Mouse (Mus musculus): ENCODE results near the gene Evl. TPM values are rescaled to one million over a fixed set of nuclear protein-coding genes. Genes with fewer than 3 reads are reported as not detected.

The Evl gene
- polyA plus RNA-seq, 1 experiment from 2014 or later: 80.0 TPM

- H3K9ac ChIP-seq (ENCODE audit: low read length): no peak overlapping the region
Measured at GRCm38 (mm10) chr12:108682240-108683023, 127.9 kb downstream of the Evl start.

GRCm38 (mm10) chr12:108686463-108686862 lies 131.9 kb downstream of the Evl start:
- H3K9ac ChIP-seq (ENCODE audit: low read length): no peak overlapping the region
- H3K4me1 ChIP-seq (ENCODE audit: control insufficient read depth, insufficient read depth, low read length): no peaks in the 10 kb centered on the region
- DNase-seq (ENCODE audit: low spot score) (no peak), ATAC-seq (ENCODE audit: insufficient number of reproducible peaks, low FRiP score, low TSS enrichment, low read depth) (no peak)
- H3K4me3 ChIP-seq (ENCODE audit: low read depth, low read length): no peak overlapping the region
- no peak overlapping the region for H3K4me2 ChIP-seq (ENCODE audit: low read depth, severe bottlenecking)
- H3K27ac ChIP-seq (replicated peaks; ENCODE audit: low read depth, low read length): no peak overlapping the region
- H3K27me3 ChIP-seq (ENCODE audit: control insufficient read depth, insufficient read depth, low read length): no peaks in the 10 kb centered on the region
- 80% methylated on average over 6 of the region's 6 CpGs for WGBS
- H3K9me3 ChIP-seq (ENCODE audit: control insufficient read depth, low read length): no peaks in the 10 kb centered on the region
- peaks cover 16% of the 10 kb centered on the region for H3K36me3 ChIP-seq (ENCODE audit: control insufficient read depth, insufficient read depth, low read length)

More at GRCm38 (mm10) chr12:108682240-108683023, 127.9 kb downstream of the Evl start:
- H3K27me3 ChIP-seq (ENCODE audit: control insufficient read depth, insufficient read depth, low read length): no peaks in the 10 kb centered on the region
- no peak overlapping the region for H3K4me2 ChIP-seq (ENCODE audit: low read depth, severe bottlenecking)
- H3K4me3 ChIP-seq (ENCODE audit: low read depth, low read length): no peak overlapping the region
- ATAC-seq (ENCODE audit: insufficient number of reproducible peaks, low FRiP score, low TSS enrichment, low read depth) (no peak), DNase-seq (ENCODE audit: low spot score) (no peak)
- no peaks in the 10 kb centered on the region for H3K9me3 ChIP-seq (ENCODE audit: control insufficient read depth, low read length)
- H3K27ac ChIP-seq (replicated peaks; ENCODE audit: low read depth, low read length): no peak overlapping the region
- no peaks in the 10 kb centered on the region for H3K4me1 ChIP-seq (ENCODE audit: control insufficient read depth, insufficient read depth, low read length)
- WGBS: 90% methylated on average over 13 of the region's 13 CpGs
- peaks cover 22% of the 10 kb centered on the region for H3K36me3 ChIP-seq (ENCODE audit: control insufficient read depth, insufficient read depth, low read length)

GRCm38 (mm10) chr12:108686926-108687325 lies 132.4 kb downstream of the Evl start:
- ATAC-seq (ENCODE audit: insufficient number of reproducible peaks, low FRiP score, low TSS enrichment, low read depth): no peak
- H3K27ac ChIP-seq (replicated peaks; ENCODE audit: low read depth, low read length): no peak overlapping the region
- H3K27me3 ChIP-seq (ENCODE audit: control insufficient read depth, insufficient read depth, low read length): no peaks in the 10 kb centered on the region
- H3K9ac ChIP-seq (ENCODE audit: low read length): no peak overlapping the region
- H3K9me3 ChIP-seq (ENCODE audit: control insufficient read depth, low read length): no peaks in the 10 kb centered on the region
- H3K4me1 ChIP-seq (ENCODE audit: control insufficient read depth, insufficient read depth, low read length): no peaks in the 10 kb centered on the region
- DNase-seq (ENCODE audit: low spot score): no peak
- peaks cover 13% of the 10 kb centered on the region for H3K36me3 ChIP-seq (ENCODE audit: control insufficient read depth, insufficient read depth, low read length)
- H3K4me3 ChIP-seq (ENCODE audit: low read depth, low read length): no peak overlapping the region
- 82% methylated on average over 6 of the region's 6 CpGs for WGBS
- H3K4me2 ChIP-seq (ENCODE audit: low read depth, severe bottlenecking): no peak overlapping the region

- 90% methylated on average over 9 of the region's 9 CpGs for WGBS
- H3K9ac ChIP-seq (ENCODE audit: low read length): no peak overlapping the region
- no peaks in the 10 kb centered on the region for H3K4me1 ChIP-seq (ENCODE audit: control insufficient read depth, insufficient read depth, low read length)
- no peak overlapping the region for H3K4me3 ChIP-seq (ENCODE audit: low read depth, low read length)
- no peak overlapping the region for H3K27ac ChIP-seq (replicated peaks; ENCODE audit: low read depth, low read length)
- H3K9me3 ChIP-seq (ENCODE audit: control insufficient read depth, low read length): no peaks in the 10 kb centered on the region
- H3K4me2 ChIP-seq (ENCODE audit: low read depth, severe bottlenecking): no peak overlapping the region
- H3K27me3 ChIP-seq (ENCODE audit: control insufficient read depth, insufficient read depth, low read length): no peaks in the 10 kb centered on the region
- H3K36me3 ChIP-seq (ENCODE audit: control insufficient read depth, insufficient read depth, low read length): peaks cover 9% of the 10 kb centered on the region; the same call in 1 of the 2 replicates
- ATAC-seq (ENCODE audit: insufficient number of reproducible peaks, low FRiP score, low TSS enrichment, low read depth) (no peak), DNase-seq (ENCODE audit: low spot score) (no peak)
Measured at GRCm38 (mm10) chr12:108689167-108689566, 134.6 kb downstream of the Evl start.

GRCm38 (mm10) chr12:108690529-108690928 lies 136.0 kb downstream of the Evl start:
- H3K4me3 ChIP-seq (ENCODE audit: low read depth, low read length): no peak overlapping the region
- peaks cover 5% of the 10 kb centered on the region; the same call in 1 of the 2 replicates for H3K36me3 ChIP-seq (ENCODE audit: control insufficient read depth, insufficient read depth, low read length)
- no peaks in the 10 kb centered on the region for H3K4me1 ChIP-seq (ENCODE audit: control insufficient read depth, insufficient read depth, low read length)
- no peaks in the 10 kb centered on the region for H3K9me3 ChIP-seq (ENCODE audit: control insufficient read depth, low read length)
- no peak overlapping the region for H3K4me2 ChIP-seq (ENCODE audit: low read depth, severe bottlenecking)
- no peaks in the 10 kb centered on the region for H3K27me3 ChIP-seq (ENCODE audit: control insufficient read depth, insufficient read depth, low read length)
- H3K27ac ChIP-seq (replicated peaks; ENCODE audit: low read depth, low read length): no peak overlapping the region
- no peak overlapping the region for H3K9ac ChIP-seq (ENCODE audit: low read length)
- DNase-seq (ENCODE audit: low spot score) (no peak), ATAC-seq (ENCODE audit: insufficient number of reproducible peaks, low FRiP score, low TSS enrichment, low read depth) (no peak)
- 85% methylated on average over 9 of the region's 9 CpGs for WGBS

- Histone ChIP-seq H3K9me3 (ENCODE audit: control insufficient read depth, low read length) (no peaks in the 10 kb centered on the region), H3K27me3 (ENCODE audit: control insufficient read depth, insufficient read depth, low read length) (no peaks in the 10 kb centered on the region), H3K4me1 (ENCODE audit: control insufficient read depth, insufficient read depth, low read length) (no peaks in the 10 kb centered on the region), H3K27ac (replicated peaks; ENCODE audit: low read depth, low read length) (no peak overlapping the region), H3K36me3 (ENCODE audit: control insufficient read depth, insufficient read depth, low read length) (no peaks in the 10 kb centered on the region), H3K9ac (ENCODE audit: low read length) (no peak overlapping the region), H3K4me2 (ENCODE audit: low read depth, severe bottlenecking) (no peak overlapping the region), H3K4me3 (ENCODE audit: low read depth, low read length) (no peak overlapping the region)
- no peak for ATAC-seq (ENCODE audit: insufficient number of reproducible peaks, low FRiP score, low TSS enrichment, low read depth)
- 71% methylated on average over 2 of the region's 2 CpGs for WGBS
- DNase-seq (ENCODE audit: low spot score): no peak
Measured at GRCm38 (mm10) chr12:108693592-108693991, 139.1 kb downstream of the Evl start.

- H3K4me3 ChIP-seq (ENCODE audit: low read depth, low read length): no peak overlapping the region
- DNase-seq (ENCODE audit: low spot score) (no peak), ATAC-seq (ENCODE audit: insufficient number of reproducible peaks, low FRiP score, low TSS enrichment, low read depth) (no peak)
- no peaks in the 10 kb centered on the region for H3K4me1 ChIP-seq (ENCODE audit: control insufficient read depth, insufficient read depth, low read length)
- no peaks in the 10 kb centered on the region for H3K9me3 ChIP-seq (ENCODE audit: control insufficient read depth, low read length)
- no peak overlapping the region for H3K4me2 ChIP-seq (ENCODE audit: low read depth, severe bottlenecking)
- no peaks in the 10 kb centered on the region for H3K27me3 ChIP-seq (ENCODE audit: control insufficient read depth, insufficient read depth, low read length)
- no peak overlapping the region for H3K27ac ChIP-seq (replicated peaks; ENCODE audit: low read depth, low read length)
- WGBS: 87% methylated on average over 1 of the region's 1 CpGs
- H3K9ac ChIP-seq (ENCODE audit: low read length): no peak overlapping the region
- no peaks in the 10 kb centered on the region for H3K36me3 ChIP-seq (ENCODE audit: control insufficient read depth, insufficient read depth, low read length)
Measured at GRCm38 (mm10) chr12:108694223-108694622, 139.7 kb downstream of the Evl start.

- no peak overlapping the region for H3K4me2 ChIP-seq (ENCODE audit: low read depth, severe bottlenecking)
- H3K36me3 ChIP-seq (ENCODE audit: control insufficient read depth, insufficient read depth, low read length): no peaks in the 10 kb centered on the region
- no peak overlapping the region for H3K4me3 ChIP-seq (ENCODE audit: low read depth, low read length)
- H3K9ac ChIP-seq (ENCODE audit: low read length): no peak overlapping the region
- H3K4me1 ChIP-seq (ENCODE audit: control insufficient read depth, insufficient read depth, low read length): peaks cover 5% of the 10 kb centered on the region; the same call in 1 of the 2 replicates
- H3K27me3 ChIP-seq (ENCODE audit: control insufficient read depth, insufficient read depth, low read length): peaks cover 35% of the 10 kb centered on the region
- no peak overlapping the region for H3K27ac ChIP-seq (replicated peaks; ENCODE audit: low read depth, low read length)
- no peak for ATAC-seq (ENCODE audit: insufficient number of reproducible peaks, low FRiP score, low TSS enrichment, low read depth)
- no peaks in the 10 kb centered on the region for H3K9me3 ChIP-seq (ENCODE audit: control insufficient read depth, low read length)
- WGBS: 72% methylated on average over 11 of the region's 11 CpGs
- DNase-seq (ENCODE audit: low spot score): no peak
Measured at GRCm38 (mm10) chr12:108698697-108699471, 144.4 kb downstream of the Evl start.
